Mouse (Mus musculus): ENCODE results near the gene Epha1.

The Epha1 gene

GRCm38 (mm10) chr6:42372816-42373547, at the start of gene Epha1:
Gene Epha1, minus strand, starts transcription at chr6:42373268.
- in situ Hi-C loops (cut with MboI, MseI) = loop anchor here in 1 of 2 experiments (25.0 kb wide), 1 partner anchor 1936 kb away; the partner anchor contains the start of genes E330009J07Rik and Wee2

- in situ Hi-C loops (cut with MboI, MseI) = no loop called here
Measured at GRCm38 (mm10) chr6:42421439-42421838, 48.4 kb upstream of the Epha1 start.

- in situ Hi-C loops (cut with MboI, MseI) = no loop called here
Measured at GRCm38 (mm10) chr6:42419443-42419842, 46.4 kb upstream of the Epha1 start.

- in situ Hi-C loops (cut with MboI, MseI) = no loop called here
Measured at GRCm38 (mm10) chr6:42405134-42405533, 32.1 kb upstream of the Epha1 start, which contains the start of gene Tas2r135. Gene Tas2r135, plus strand, starts transcription at chr6:42405434.

- in situ Hi-C loops (cut with MboI, MseI) = loop anchor here in 1 of 2 experiments (25.0 kb wide), 1 partner anchor 1513 kb away; the partner anchor contains the start of gene Moxd2
Measured at GRCm38 (mm10) chr6:42399938-42400337, 26.9 kb upstream of the Epha1 start, which contains the start of gene Tas2r143. Gene Tas2r143, plus strand, starts transcription at chr6:42400238.

GRCm38 (mm10) chr6:42398998-42399397, 25.9 kb upstream of the Epha1 start:
- in situ Hi-C loops (cut with MboI, MseI) = loop anchor here in 1 of 2 experiments (25.0 kb wide), 1 partner anchor 1512 kb away; the partner anchor contains the start of gene Moxd2

GRCm38 (mm10) chr6:42398285-42398684, 25.2 kb upstream of the Epha1 start:
- in situ Hi-C loops (cut with MboI, MseI) = loop anchor here in 1 of 2 experiments (25.0 kb wide), 1 partner anchor 1511 kb away; the partner anchor contains the start of gene Moxd2

- in situ Hi-C loops (cut with MboI, MseI) = loop anchor here in 1 of 2 experiments (25.0 kb wide), 1 partner anchor 1510 kb away; the partner anchor contains the start of gene Moxd2
Measured at GRCm38 (mm10) chr6:42397041-42397657, 24.1 kb upstream of the Epha1 start.

- in situ Hi-C loops (cut with MboI, MseI) = loop anchor here in 1 of 2 experiments (25.0 kb wide), 1 partner anchor 1509 kb away; the partner anchor contains the start of gene Moxd2
Measured at GRCm38 (mm10) chr6:42395960-42396809, 23.1 kb upstream of the Epha1 start.

GRCm38 (mm10) chr6:42391796-42392330, 18.8 kb upstream of the Epha1 start:
- in situ Hi-C loops (cut with MboI, MseI) = loop anchor here in 1 of 2 experiments (25.0 kb wide), 1 partner anchor 1505 kb away; the partner anchor contains the start of gene Moxd2

GRCm38 (mm10) chr6:42385635-42386034, 12.6 kb upstream of the Epha1 start:
- in situ Hi-C loops (cut with MboI, MseI) = loop anchor here in 1 of 2 experiments (25.0 kb wide), 1 partner anchor 1498 kb away; the partner anchor contains the start of gene Moxd2

GRCm38 (mm10) chr6:42383360-42383759, 10.3 kb upstream of the Epha1 start:
- in situ Hi-C loops (cut with MboI, MseI) = loop anchor here in 1 of 2 experiments (5.0 to 25.0 kb wide), 2 partner anchors 41 to 1496 kb away; partner anchors contain the start of gene Moxd2

- in situ Hi-C loops (cut with MboI, MseI) = loop anchor here in 1 of 2 experiments (5.0 to 25.0 kb wide), 2 partner anchors 40 to 1495 kb away; partner anchors contain the start of gene Moxd2
Measured at GRCm38 (mm10) chr6:42381916-42382381, 8.9 kb upstream of the Epha1 start.

- in situ Hi-C loops (cut with MboI, MseI) = loop anchor here in 1 of 2 experiments (5.0 to 25.0 kb wide), 2 partner anchors 39 to 1494 kb away; partner anchors contain the start of gene Moxd2
Measured at GRCm38 (mm10) chr6:42381221-42381620, 8.2 kb upstream of the Epha1 start.

- in situ Hi-C loops (cut with MboI, MseI) = loop anchor here in 1 of 2 experiments (5.0 to 25.0 kb wide), 2 partner anchors 38 to 1493 kb away; partner anchors contain the start of gene Moxd2
Measured at GRCm38 (mm10) chr6:42380416-42381144, 7.5 kb upstream of the Epha1 start.

GRCm38 (mm10) chr6:42379551-42379950, 6.5 kb upstream of the Epha1 start:
- in situ Hi-C loops (cut with MboI, MseI) = loop anchor here in 1 of 2 experiments (25.0 kb wide), 1 partner anchor 1492 kb away; the partner anchor contains the start of gene Moxd2

- in situ Hi-C loops (cut with MboI, MseI) = loop anchor here in 1 of 2 experiments (25.0 kb wide), 1 partner anchor 1490 kb away; the partner anchor contains the start of gene Moxd2
Measured at GRCm38 (mm10) chr6:42377280-42377679, 4.2 kb upstream of the Epha1 start.

GRCm38 (mm10) chr6:42376504-42377019, 3.5 kb upstream of the Epha1 start:
- in situ Hi-C loops (cut with MboI, MseI) = loop anchor here in 1 of 2 experiments (25.0 kb wide), 1 partner anchor 1489 kb away; the partner anchor contains the start of gene Moxd2

GRCm38 (mm10) chr6:42376016-42376415, 2.9 kb upstream of the Epha1 start:
- in situ Hi-C loops (cut with MboI, MseI) = loop anchor here in 1 of 2 experiments (25.0 kb wide), 1 partner anchor 1489 kb away; the partner anchor contains the start of gene Moxd2
